ENCODE assay signal across 8 mouse cellular contexts in genomic region chr10:59322271-59322670, GRCm38 (mm10). TPM values are rescaled to one million over a fixed set of nuclear protein-coding genes. Genes with fewer than 3 reads are reported as not detected.
A peak's percentile ranks its signal among the peaks of the same experiment; 100 is the strongest.
DNase-seq lines count a peak whose midpoint lies in the region; ATAC-seq and TF ChIP-seq lines count a peak whose summit lies in the region.

No protein-coding gene starts in this region.

- peaks cover 21% of the 10 kb centered on the region for H3K4me1 ChIP-seq in kidney, embryonic 16.5 days (ENCODE audit: insufficient read depth, low read length)
- peaks cover 15% of the 10 kb centered on the region for H3K4me1 ChIP-seq in embryonic facial prominence, embryonic 12.5 days

- peak overlapping the region; percentile 96 for H3K27ac ChIP-seq in kidney, embryonic 16.5 days (ENCODE audit: low read length)
- peak overlapping the region; percentile 98 for H3K27ac ChIP-seq in embryonic facial prominence, embryonic 12.5 days

- peak overlapping the region; percentile 64; the same call in 1 of the 2 replicates for H3K4me2 ChIP-seq in kidney, embryonic 16.5 days (replicated peaks; ENCODE audit: low read depth, low read length)
- peak overlapping the region; percentile 78 for H3K4me2 ChIP-seq in embryonic facial prominence, embryonic 12.5 days (replicated peaks)
- H3K4me2 ChIP-seq in myocyte (ENCODE audit: low read depth) = peak overlapping the region; percentile 98

- DNase-seq in kidney, postnatal 14 days = no peak
- no peak for DNase-seq in adrenal gland, postnatal 14 days
- no peak for DNase-seq in gastrocnemius, postnatal 10 days

- no peaks in the 10 kb centered on the region for H3K27me3 ChIP-seq in kidney, embryonic 16.5 days (ENCODE audit: insufficient read depth, low read length)
- no peaks in the 10 kb centered on the region for H3K27me3 ChIP-seq in embryonic facial prominence, embryonic 12.5 days
- H3K27me3 ChIP-seq in myocyte (ENCODE audit: control insufficient read depth, insufficient read depth, insufficient read length) = no peaks in the 10 kb centered on the region

- no peak overlapping the region; the same call in 1 of the 2 replicates for H3K9ac ChIP-seq in kidney, embryonic 16.5 days (replicated peaks; ENCODE audit: low read length)
- H3K9ac ChIP-seq in embryonic facial prominence, embryonic 12.5 days = no peak overlapping the region

- no peak overlapping the region for H3ac ChIP-seq in myocyte (ENCODE audit: control insufficient read depth, insufficient read length)

- peak overlapping the region; percentile 86; the same call in 1 of the 2 replicates for H3K4me3 ChIP-seq in kidney, embryonic 16.5 days (ENCODE audit: low read length)
- no peak overlapping the region for H3K4me3 ChIP-seq in embryonic facial prominence, embryonic 12.5 days
- H3K4me3 ChIP-seq in myocyte = peak overlapping the region; percentile 86

- H3K9me3 ChIP-seq in kidney, embryonic 16.5 days (ENCODE audit: low read length) = no peaks in the 10 kb centered on the region
- H3K9me3 ChIP-seq in embryonic facial prominence, embryonic 12.5 days = no peaks in the 10 kb centered on the region

- WGBS in kidney, embryonic 16.5 days = 62% methylated on average over 4 of the region's 4 CpGs
- WGBS in embryonic facial prominence, embryonic 12.5 days = 46% methylated on average over 4 of the region's 4 CpGs

- TF ChIP-seq POLR2A in myocyte (IDR thresholded peaks at IDR 0.05; ENCODE audit: insufficient read length, low read depth) = no peak

- H3K36me3 ChIP-seq in kidney, embryonic 16.5 days (ENCODE audit: insufficient read depth, low read length) = no peaks in the 10 kb centered on the region
- H3K36me3 ChIP-seq in embryonic facial prominence, embryonic 12.5 days = no peaks in the 10 kb centered on the region
- H3K36me3 ChIP-seq in myocyte (ENCODE audit: control insufficient read depth, insufficient read depth) = no peaks in the 10 kb centered on the region

- H3K79me2 ChIP-seq in myocyte (ENCODE audit: control insufficient read depth, insufficient read depth) = peaks cover 36% of the 10 kb centered on the region

- ATAC-seq in kidney, embryonic 16.5 days (ENCODE audit: low FRiP score, low TSS enrichment) = no peak
- ATAC-seq in embryonic facial prominence, embryonic 12.5 days (ENCODE audit: insufficient number of reproducible peaks, insufficient read depth, low FRiP score, low TSS enrichment) = no peak
- peak; percentile 7 for ATAC-seq in inflammation-experienced regulatory T-cells, adult 6 months
- no peak for ATAC-seq in megakaryocyte-erythroid progenitor cell, adult 5-6 weeks (replicated peaks; ENCODE audit: low FRiP score, low TSS enrichment, poor library complexity, severe bottlenecking)

TF ChIP-seq in myocyte, 11 proteins besides CTCF, POLR2A, EP300 and RAD21:
- TF ChIP-seq CEBPB (IDR thresholded peaks at IDR 0.05; ENCODE audit: insufficient read depth, poor library complexity, severe bottlenecking) (no peak), POLR2AphosphoS2 (IDR thresholded peaks at IDR 0.05; ENCODE audit: insufficient read length, low read depth) (no peak), TCF12 (IDR thresholded peaks at IDR 0.05; ENCODE audit: insufficient read depth, poor library complexity, severe bottlenecking) (no peak), USF1 (IDR thresholded peaks at IDR 0.05; ENCODE audit: low read depth) (no peak), MYOD1 (IDR thresholded peaks at IDR 0.05; ENCODE audit: control insufficient read depth in 1 of 3, insufficient read length in 2 of 3, low read depth in 2 of 3) (no peak), REST (IDR thresholded peaks at IDR 0.05; ENCODE audit: insufficient read depth, insufficient read length) (no peak), MYOG (IDR thresholded peaks at IDR 0.05; ENCODE audit: control insufficient read depth in 1 of 3, insufficient read depth in 1 of 3, insufficient read length in 2 of 3, low read depth in 2 of 3) (no peak), MAX (IDR thresholded peaks at IDR 0.05; ENCODE audit: low read depth) (no peak), E2F4 (IDR thresholded peaks at IDR 0.05; ENCODE audit: insufficient read depth) (no peak), SRF (IDR thresholded peaks at IDR 0.05; ENCODE audit: control insufficient read depth, insufficient read length, low read depth) (no peak), TCF3 (IDR thresholded peaks at IDR 0.05; ENCODE audit: insufficient read length, low read depth) (no peak)

RNA-seq across cellular contexts. Expression of gene P4ha1, which starts 0.8 kb away (rescaled TPM):
- 72.5 and 78.0 TPM in 2 replicates for polyA plus RNA-seq in kidney, embryonic 16.5 days (2015; fragmentation: Nextera tagmentation; extraction: Ambion mirVana)
- polyA plus RNA-seq in embryonic facial prominence, embryonic 12.5 days (2016; fragmentation: Nextera tagmentation; extraction: Ambion mirVana) = 61.2 and 62.5 TPM in 2 replicates
- polyA plus RNA-seq in inflammation-experienced regulatory T-cells, adult 6 months (2017; shearing (Covaris generic)) = 10 to 100 TPM; 14.8 to 36.1 (median 28.0) TPM
- 107 TPM for polyA plus RNA-seq in myocyte (2012; fragmentation: generic; extraction: Trizol)
- 4.2 and 8.6 TPM in 2 replicates for total RNA-seq in megakaryocyte-erythroid progenitor cell, adult 5-6 weeks (2014; fragmentation: Nextera tagmentation)
- 13.4 and 15.8 TPM in 2 replicates for total RNA-seq in megakaryocyte-erythroid progenitor cell, adult 5-6 weeks (2017)
- total RNA-seq in adrenal gland, postnatal 14 days (2021) = 25.8 and 37.1 TPM in 2 replicates
- 10 to 100 TPM; 34.4 to 37.9 TPM for total RNA-seq in gastrocnemius, postnatal 10 days (2021)
